Mouse (Mus musculus): ENCODE measurements at regions not wholly inside any gene's neighbourhood (a gene's known extent, or its start where the extent isn't known, plus 50 kb on each side); places are given as distances from the start of the nearest gene placed in this dataset.

DNA sequence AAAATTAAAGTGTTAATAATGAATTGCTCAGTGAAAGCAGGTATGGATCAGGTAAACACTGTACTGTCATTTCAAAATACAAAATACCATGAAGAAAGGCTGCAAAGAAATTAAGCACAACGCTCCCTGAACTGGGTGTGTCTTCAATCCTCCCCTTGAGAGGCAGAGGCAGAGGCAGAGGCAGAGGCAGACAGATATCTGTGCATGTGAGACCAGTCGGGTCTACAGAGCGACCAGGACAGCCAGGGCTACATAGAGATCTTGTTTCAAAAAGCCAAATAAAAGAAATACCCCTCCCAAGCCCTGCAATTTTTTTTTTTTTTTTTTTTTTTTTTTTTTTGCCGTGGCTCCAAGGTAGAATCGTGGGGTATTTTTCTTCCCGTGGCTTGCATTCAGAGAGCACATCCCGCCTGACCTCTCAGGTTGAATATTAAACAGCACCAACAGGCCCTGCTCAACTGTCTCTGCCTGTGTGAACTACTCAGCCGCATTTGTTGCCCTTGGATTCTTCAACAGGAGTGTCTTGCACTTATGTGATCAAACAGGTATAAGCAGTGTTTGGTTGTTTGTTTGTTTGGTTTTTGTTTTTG lies 50.8 kb upstream of the Ubr2 start:
- TF ChIP-seq POLR2A (IDR thresholded peaks at IDR 0.05; ENCODE audit: control insufficient read depth, extremely low read depth, insufficient read depth, low read length, poor library complexity) = no peak
- no peak for TF ChIP-seq CTCF (IDR thresholded peaks at IDR 0.05; ENCODE audit: borderline replicate concordance, control insufficient read depth, extremely low read depth, insufficient read depth, low read length, poor library complexity)

Measured in thymus, adult 2 months (tissue).